Mouse (Mus musculus) heart, postnatal 0 days (tissue): ENCODE data around the gene Dyrk2.

ENCODE experiments used
- CTCF ChIP-seq: IDR thresholded peaks from 2 replicates; pipeline ENCODE4 v1.5.1; 2016; ENCODE audit warnings: antibody characterized with exemption, control low read depth, low read depth
- EP300 ChIP-seq: IDR thresholded peaks from 2 replicates; pipeline ENCODE4 v1.6.1; 2016; ENCODE audit warnings: antibody characterized with exemption, low read depth

DNA sequence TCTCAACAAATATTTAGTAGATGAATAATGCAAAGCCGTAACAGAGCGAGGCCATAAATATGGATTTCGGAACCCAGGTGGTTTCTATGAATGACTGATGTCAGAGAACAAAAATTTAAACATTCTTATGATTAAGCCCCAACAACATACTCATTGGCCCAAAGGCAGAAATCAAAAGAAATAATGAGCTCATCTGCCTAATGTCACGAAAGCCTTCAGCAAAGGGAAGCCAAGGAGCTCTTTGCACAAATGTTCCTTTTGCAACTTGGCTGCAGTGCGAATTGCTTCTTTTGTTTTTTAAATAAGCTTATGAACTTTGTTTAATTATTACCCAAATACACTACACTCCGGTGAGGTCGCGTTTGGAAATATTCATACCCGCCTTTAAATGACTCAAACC, 29.4 kb downstream of the Dyrk2 start:
- no peak for TF ChIP-seq CTCF
- no peak for TF ChIP-seq EP300
